ENCODE assay signal across 9 mouse cellular contexts in the genomic region with DNA sequence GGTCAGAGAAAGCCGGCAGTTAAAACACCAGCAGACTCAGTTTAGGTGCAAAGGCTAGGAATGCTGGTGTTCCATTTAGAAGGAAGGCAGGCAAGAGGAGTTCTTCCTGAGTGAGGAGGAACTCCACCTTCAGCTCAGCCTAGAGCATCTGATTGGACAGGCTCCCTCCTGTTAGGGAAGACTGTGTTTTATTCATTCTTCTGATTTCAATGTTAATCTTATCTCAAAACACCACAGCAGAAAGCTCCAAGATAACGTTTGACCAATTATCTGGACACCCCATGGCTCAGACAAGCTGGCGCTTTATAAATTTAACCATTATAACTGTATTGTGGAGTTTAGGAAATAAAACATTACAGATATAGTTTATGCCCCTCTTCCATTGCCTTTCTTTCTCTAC.
"Had no signal": no experiment of that assay in that cellular context is flagged by ENCODE, and none has a peak within 500 bp of the region (broad histone marks: within the 10 kb centered on the region; RNA-seq: fewer than 3 reads in every experiment).

No protein-coding gene starts in this region.

- H3K4me2 ChIP-seq: intestine, embryonic 15.5 days; kidney, embryonic 15.5 days; limb, embryonic 13.5 days; lung, embryonic 14.5 days; midbrain, embryonic 11.5 days had no signal

- H3K27me3 ChIP-seq: limb, embryonic 13.5 days; megakaryocyte, embryonic 14.5 days had no signal

- H3K9me3 ChIP-seq: intestine, embryonic 15.5 days; kidney, embryonic 15.5 days; limb, embryonic 10.5 days; limb, embryonic 13.5 days; megakaryocyte, embryonic 14.5 days had no signal

- H3K36me3 ChIP-seq: intestine, embryonic 15.5 days; kidney, embryonic 15.5 days; limb, embryonic 10.5 days; limb, embryonic 13.5 days had no signal

- H3K9ac ChIP-seq: intestine, embryonic 15.5 days; kidney, embryonic 15.5 days; limb, embryonic 13.5 days; lung, embryonic 14.5 days had no signal

- H3K27ac ChIP-seq: intestine, embryonic 15.5 days; kidney, embryonic 15.5 days; limb, embryonic 10.5 days; limb, embryonic 13.5 days; macrophage; stomach, postnatal 0 days had no signal

- H3K4me3 ChIP-seq: intestine, embryonic 15.5 days; kidney, embryonic 15.5 days; limb, embryonic 10.5 days; limb, embryonic 13.5 days had no signal
